Comparison of ENCODE assay signal across 26 mouse cellular contexts in genomic region chr6:51548757-51549156, GRCm38 (mm10). TPM values are rescaled to one million over a fixed set of nuclear protein-coding genes. Genes with fewer than 3 reads are reported as not detected.
DNase-seq lines count a peak whose midpoint lies in the region; ATAC-seq and TF ChIP-seq lines count a peak whose summit lies in the region.
"Had no signal": no experiment of that assay in that cellular context is flagged by ENCODE, and none has a peak within 500 bp of the region (broad histone marks: within the 10 kb centered on the region; RNA-seq: fewer than 3 reads in every experiment).

No protein-coding gene starts in this region.

- no peaks in the 10 kb centered on the region for H3K79me2 ChIP-seq in myocyte (ENCODE audit: control insufficient read depth, insufficient read depth)

- no peaks in the 10 kb centered on the region for H3K4me1 ChIP-seq in forebrain, postnatal 0 days (ENCODE audit: insufficient read depth)
- H3K4me1 ChIP-seq in forebrain, embryonic 11.5 days (replicated peaks; ENCODE audit: control insufficient read depth, insufficient read depth, low read length), result peaks cover 8% of the 10 kb centered on the region; the same call in 1 of the 2 replicates
- H3K4me1 ChIP-seq in hindbrain, embryonic 11.5 days (replicated peaks; ENCODE audit: control insufficient read depth, insufficient read depth, low read length), result peaks cover 2% of the 10 kb centered on the region; the same call in 1 of the 2 replicates

- no peak for TF ChIP-seq POLR2A in myocyte (IDR thresholded peaks at IDR 0.05; ENCODE audit: insufficient read length, low read depth)

- 63% methylated on average over 5 of the region's 5 CpGs for WGBS in forebrain, postnatal 0 days
- WGBS in forebrain, embryonic 11.5 days, result 87% methylated on average over 5 of the region's 5 CpGs
- WGBS in hindbrain, embryonic 11.5 days, result 80% methylated on average over 5 of the region's 5 CpGs

- H3K4me3 ChIP-seq in forebrain, postnatal 0 days (ENCODE audit: low read depth, low read length), result no peak overlapping the region
- H3K4me3 ChIP-seq in forebrain, embryonic 11.5 days (ENCODE audit: low read depth, low read length), result no peak overlapping the region
- H3K4me3 ChIP-seq in myocyte, result no peak overlapping the region
- no peak overlapping the region for H3K4me3 ChIP-seq in hindbrain, embryonic 11.5 days (ENCODE audit: low read depth, low read length)
- H3K4me3 ChIP-seq: embryonic facial prominence, embryonic 10.5 days; embryonic facial prominence, embryonic 12.5 days; forebrain, embryonic 12.5 days had no signal

- H3K36me3 ChIP-seq in forebrain, postnatal 0 days (ENCODE audit: insufficient read depth), result no peaks in the 10 kb centered on the region
- H3K36me3 ChIP-seq in forebrain, embryonic 11.5 days (ENCODE audit: control insufficient read depth, insufficient read depth, low read length), result no peaks in the 10 kb centered on the region
- no peaks in the 10 kb centered on the region for H3K36me3 ChIP-seq in myocyte (ENCODE audit: control insufficient read depth, insufficient read depth)
- H3K36me3 ChIP-seq in hindbrain, embryonic 11.5 days (ENCODE audit: control insufficient read depth, insufficient read depth, low read length), result no peaks in the 10 kb centered on the region
- H3K36me3 ChIP-seq: embryonic facial prominence, embryonic 12.5 days; forebrain, embryonic 12.5 days; G1E had no signal

- H3ac ChIP-seq in myocyte (ENCODE audit: control insufficient read depth, insufficient read length), result no peak overlapping the region

- no peak for TF ChIP-seq CTCF in forebrain, postnatal 0 days (IDR thresholded peaks at IDR 0.05; ENCODE audit: low read depth)

- peak overlapping the region; percentile 30; the same call in 1 of the 2 replicates for H3K27ac ChIP-seq in forebrain, postnatal 0 days (ENCODE audit: low read depth, low read length)
- no peak overlapping the region for H3K27ac ChIP-seq in forebrain, embryonic 11.5 days (ENCODE audit: low read depth, low read length)
- no peak overlapping the region for H3K27ac ChIP-seq in hindbrain, embryonic 11.5 days (ENCODE audit: low read depth, low read length)
- H3K27ac ChIP-seq: embryonic facial prominence, embryonic 10.5 days; embryonic facial prominence, embryonic 12.5 days; forebrain, embryonic 12.5 days had no signal

- H3K4me2 ChIP-seq in forebrain, postnatal 0 days (ENCODE audit: low read depth), result no peak overlapping the region
- no peak overlapping the region for H3K4me2 ChIP-seq in forebrain, embryonic 11.5 days (ENCODE audit: low read depth, low read length, severe bottlenecking)
- H3K4me2 ChIP-seq in myocyte (ENCODE audit: low read depth), result peak overlapping the region; percentile 5
- no peak overlapping the region for H3K4me2 ChIP-seq in hindbrain, embryonic 11.5 days (replicated peaks; ENCODE audit: low read depth, low read length)
- H3K4me2 ChIP-seq: embryonic facial prominence, embryonic 12.5 days; forebrain, embryonic 12.5 days had no signal

- H3K9ac ChIP-seq in forebrain, postnatal 0 days, result no peak overlapping the region
- H3K9ac ChIP-seq in forebrain, embryonic 11.5 days (ENCODE audit: low read length), result no peak overlapping the region
- H3K9ac ChIP-seq in hindbrain, embryonic 11.5 days (ENCODE audit: low read depth, low read length), result no peak overlapping the region
- H3K9ac ChIP-seq: embryonic facial prominence, embryonic 12.5 days; forebrain, embryonic 12.5 days had no signal

- peak; percentile 58; the same call in 1 of the 2 replicates for ATAC-seq in forebrain, postnatal 0 days
- ATAC-seq in forebrain, embryonic 11.5 days (replicated peaks; ENCODE audit: low FRiP score), result no peak
- no peak for ATAC-seq in hindbrain, embryonic 11.5 days (ENCODE audit: low FRiP score)
- ATAC-seq: activated CD4-positive, CD25-positive, alpha-beta regulatory T cell, adult 4 months; CD4-positive, CD25-positive, alpha-beta regulatory T cell, adult 4 months; forebrain, embryonic 14.5 days; forebrain, embryonic 16.5 days; Patski had no signal

- H3K27me3 ChIP-seq in forebrain, postnatal 0 days (ENCODE audit: insufficient read depth, low read length), result no peaks in the 10 kb centered on the region
- H3K27me3 ChIP-seq in forebrain, embryonic 11.5 days (ENCODE audit: control insufficient read depth, insufficient read depth, low read length), result no peaks in the 10 kb centered on the region
- H3K27me3 ChIP-seq in myocyte (ENCODE audit: control insufficient read depth, insufficient read depth, insufficient read length), result no peaks in the 10 kb centered on the region
- no peaks in the 10 kb centered on the region for H3K27me3 ChIP-seq in hindbrain, embryonic 11.5 days (ENCODE audit: control insufficient read depth, insufficient read depth, low read length)
- H3K27me3 ChIP-seq: CH12.LX; embryonic facial prominence, embryonic 12.5 days; forebrain, embryonic 12.5 days; Patski had no signal

- no peaks in the 10 kb centered on the region for H3K9me3 ChIP-seq in forebrain, postnatal 0 days (ENCODE audit: low read length)
- H3K9me3 ChIP-seq in forebrain, embryonic 11.5 days (ENCODE audit: control insufficient read depth, low read length), result no peaks in the 10 kb centered on the region
- no peaks in the 10 kb centered on the region for H3K9me3 ChIP-seq in hindbrain, embryonic 11.5 days (ENCODE audit: control insufficient read depth, low read length)
- H3K9me3 ChIP-seq: embryonic facial prominence, embryonic 10.5 days; embryonic facial prominence, embryonic 12.5 days; forebrain, embryonic 12.5 days; G1E had no signal

- DNase-seq in forebrain, postnatal 0 days, result peak; percentile 42
- DNase-seq in forebrain, embryonic 11.5 days (ENCODE audit: low spot score), result no peak
- DNase-seq in layer of hippocampus, adult 18-20 months (ENCODE audit: low spot score in 2 of 2), result peak; percentile 13 to 43
- no peak for DNase-seq in layer of hippocampus, adult 9-11 months
- DNase-seq in hindbrain, embryonic 11.5 days (ENCODE audit: low spot score), result no peak
- no peak for DNase-seq in spleen, postnatal 14 days (ENCODE audit: low spot score in 2 of 2)
- DNase-seq: adrenal gland, adult 8-10 months; adrenal gland, postnatal 14 days; adrenal gland, postnatal 36 days; B cell, adult 2 months; cerebellum, adult 11-12 months; cerebellum, adult 2 months; cerebellum, adult 9-10 months; cerebellum, postnatal 10 days; cerebellum, postnatal 25 days had no signal

TF ChIP-seq in myocyte, 11 proteins besides CTCF, POLR2A, EP300 and RAD21:
- TF ChIP-seq MAX (IDR thresholded peaks at IDR 0.05; ENCODE audit: low read depth) (no peak), TCF12 (IDR thresholded peaks at IDR 0.05; ENCODE audit: insufficient read depth, poor library complexity, severe bottlenecking) (no peak), MYOG (IDR thresholded peaks at IDR 0.05; ENCODE audit: control insufficient read depth in 1 of 3, insufficient read depth in 1 of 3, insufficient read length in 2 of 3, low read depth in 2 of 3) (no peak), CEBPB (IDR thresholded peaks at IDR 0.05; ENCODE audit: insufficient read depth, poor library complexity, severe bottlenecking) (no peak), TCF3 (IDR thresholded peaks at IDR 0.05; ENCODE audit: insufficient read length, low read depth) (no peak), MYOD1 (IDR thresholded peaks at IDR 0.05; ENCODE audit: control insufficient read depth in 1 of 3, insufficient read length in 2 of 3, low read depth in 2 of 3) (no peak), E2F4 (IDR thresholded peaks at IDR 0.05; ENCODE audit: insufficient read depth) (no peak), USF1 (IDR thresholded peaks at IDR 0.05; ENCODE audit: low read depth) (no peak), SRF (IDR thresholded peaks at IDR 0.05; ENCODE audit: control insufficient read depth, insufficient read length, low read depth) (no peak), REST (IDR thresholded peaks at IDR 0.05; ENCODE audit: insufficient read depth, insufficient read length) (no peak), POLR2AphosphoS2 (IDR thresholded peaks at IDR 0.05; ENCODE audit: insufficient read length, low read depth) (no peak)

RNA-seq across cellular contexts. Expression of gene Snx10, which starts 25.1 kb away (rescaled TPM):
- 76.3 and 96.5 TPM in 2 replicates for total RNA-seq in forebrain, postnatal 0 days (2014; rRNA removed)
- 78.4 and 92.6 TPM in 2 replicates for polyA plus RNA-seq in forebrain, postnatal 0 days (2015; fragmentation: Nextera tagmentation; extraction: Ambion mirVana)
- polyA plus RNA-seq in forebrain, embryonic 11.5 days (2014; fragmentation: Nextera tagmentation; extraction: Ambion mirVana), result 40.1 and 41.4 TPM in 2 replicates
- 100 to 1,000 TPM; 101 to 110 TPM for total RNA-seq in layer of hippocampus, adult 18-20 months (2021)
- polyA plus RNA-seq in myocyte (2012; fragmentation: generic; extraction: Trizol), result 3.3 TPM
- 45.3 and 47.6 TPM in 2 replicates for polyA plus RNA-seq in hindbrain, embryonic 11.5 days (2014; fragmentation: Nextera tagmentation; extraction: Ambion mirVana)
- polyA plus RNA-seq: G1E had no signal

Comparison
In these comparisons a context has a peak if more than half of its experiments do, and no peak if none do; other contexts are left out.
1. DNase-seq: peak in forebrain, postnatal 0 days (single experiment) and layer of hippocampus, adult 18-20 months (2 of 2); none in forebrain, embryonic 11.5 days (single experiment), layer of hippocampus, adult 9-11 months (single experiment), hindbrain, embryonic 11.5 days (single experiment) and spleen, postnatal 14 days (0 of 2).